Mouse (Mus musculus) embryonic facial prominence, embryonic 15.5 days (tissue): ENCODE data around the gene Ripply3. TPM values are rescaled to one million over a fixed set of nuclear protein-coding genes. Genes with fewer than 3 reads are reported as not detected.

ENCODE experiments used
- ATAC-seq: fragments of 200-750 bp; cut with Nextera tagmentation; 2 replicates; pipeline ENCODE4 v1.8.0; 2017; ENCODE audit warnings: low read depth, moderate TSS enrichment; ENCODE audit not compliant: insufficient number of reproducible peaks, low FRiP score, low TSS enrichment
- H3K27ac ChIP-seq: fragments of 300-500 bp; sonication (generic); replicated peaks from 2 replicates; pipeline ENCODE4 v1.5.1; 2015; ENCODE audit warnings: mild to moderate bottlenecking, inconsistent platforms
- H3K27me3 ChIP-seq: fragments of 300-500 bp; sonication (generic); 2 replicates; pipeline ENCODE4 v1.6.1; 2015; ENCODE audit warnings: inconsistent platforms
- H3K36me3 ChIP-seq: fragments of 300-500 bp; sonication (generic); 2 replicates; pipeline ENCODE4 v1.6.1; 2015; ENCODE audit warnings: mild to moderate bottlenecking, inconsistent platforms
- H3K4me1 ChIP-seq: fragments of 300-500 bp; sonication (generic); 2 replicates; pipeline ENCODE4 v1.6.1; 2015; ENCODE audit warnings: inconsistent platforms
- H3K4me2 ChIP-seq: fragments of 300-500 bp; sonication (generic); replicated peaks from 2 replicates; pipeline ENCODE4 v1.6.1; 2015; ENCODE audit warnings: mild to moderate bottlenecking, inconsistent platforms
- H3K4me3 ChIP-seq: fragments of 300-500 bp; sonication (generic); replicated peaks from 2 replicates; pipeline ENCODE4 v1.5.1; 2015; ENCODE audit warnings: mild to moderate bottlenecking, inconsistent platforms
- H3K9ac ChIP-seq: fragments of 300-500 bp; sonication (generic); 2 replicates; pipeline ENCODE4 v1.6.1; 2015; ENCODE audit warnings: inconsistent platforms
- H3K9me3 ChIP-seq: fragments of 300-500 bp; sonication (generic); replicated peaks from 2 replicates; pipeline ENCODE4 v1.6.1; 2016; ENCODE audit warnings: inconsistent platforms
- WGBS: fragments of 180-500 bp; shearing (Covaris S2); methylation state at CpG from one replicate; pipeline ENCODE4 v1.1.7; 2015; 5-methylcytosine and 5-hydroxymethylcytosine counted together
- polyA plus RNA-seq: library from polyadenylated mRNA; unstranded; fragments of >200 nt; fragmentation: Nextera tagmentation; extraction: Ambion mirVana; gene quantifications from 2 replicates; pipeline ENCODE4 v1.2.1, GENCODE M21; 2015

Gene Ripply3
- polyA plus RNA-seq, 1 experiment from 2014 or later = 4.6 TPM

GRCm38 (mm10) chr16:94345733-94346132 lies 17.5 kb downstream of the Ripply3 start:
- ATAC-seq = no peak
- WGBS = 84% methylated on average over 1 of the region's 1 CpGs

GRCm38 (mm10) chr16:94347080-94347731 lies 19.0 kb downstream of the Ripply3 start:
- H3K9me3 ChIP-seq = no peaks in the 10 kb centered on the region
- H3K27me3 ChIP-seq = no peaks in the 10 kb centered on the region
- no peak overlapping the region for H3K4me3 ChIP-seq
- no peak overlapping the region for H3K27ac ChIP-seq
- peaks cover 10% of the 10 kb centered on the region for H3K4me1 ChIP-seq
- no peak overlapping the region for H3K4me2 ChIP-seq
- no peak for ATAC-seq
- H3K9ac ChIP-seq = no peak overlapping the region
- 64% methylated on average over 7 of the region's 7 CpGs for WGBS
- H3K36me3 ChIP-seq = no peaks in the 10 kb centered on the region

More at GRCm38 (mm10) chr16:94345733-94346132, 17.5 kb downstream of the Ripply3 start:
- H3K9me3 ChIP-seq = no peaks in the 10 kb centered on the region
- H3K4me1 ChIP-seq = peaks cover 10% of the 10 kb centered on the region
- H3K27me3 ChIP-seq = no peaks in the 10 kb centered on the region
- no peak overlapping the region for H3K4me2 ChIP-seq
- no peaks in the 10 kb centered on the region for H3K36me3 ChIP-seq
- no peak overlapping the region for H3K4me3 ChIP-seq
- no peak overlapping the region for H3K27ac ChIP-seq
- H3K9ac ChIP-seq = no peak overlapping the region

- H3K27ac ChIP-seq = no peak overlapping the region
- H3K9ac ChIP-seq = no peak overlapping the region
- no peak for ATAC-seq
- H3K36me3 ChIP-seq = no peaks in the 10 kb centered on the region
- H3K9me3 ChIP-seq = no peaks in the 10 kb centered on the region
- no peak overlapping the region for H3K4me2 ChIP-seq
- no peaks in the 10 kb centered on the region for H3K27me3 ChIP-seq
- H3K4me1 ChIP-seq = peaks cover 10% of the 10 kb centered on the region
- WGBS = 58% methylated on average over 2 of the region's 2 CpGs
- H3K4me3 ChIP-seq = no peak overlapping the region
Observed at GRCm38 (mm10) chr16:94348779-94349178, 20.6 kb downstream of the Ripply3 start.

GRCm38 (mm10) chr16:94349588-94350286 lies 21.5 kb downstream of the Ripply3 start:
- Histone ChIP-seq H3K4me2 (no peak overlapping the region), H3K9ac (no peak overlapping the region), H3K27ac (peak overlapping the region; percentile 12; the same call in 1 of the 2 replicates), H3K9me3 (no peaks in the 10 kb centered on the region), H3K4me1 (peaks cover 10% of the 10 kb centered on the region), H3K27me3 (no peaks in the 10 kb centered on the region), H3K36me3 (no peaks in the 10 kb centered on the region), H3K4me3 (no peak overlapping the region)
- ATAC-seq = no peak
- WGBS = 44% methylated on average over 11 of the region's 11 CpGs

GRCm38 (mm10) chr16:94350287-94350677 lies 22.1 kb downstream of the Ripply3 start:
- ATAC-seq = no peak
- no peaks in the 10 kb centered on the region for H3K36me3 ChIP-seq
- H3K4me3 ChIP-seq = no peak overlapping the region
- WGBS = 41% methylated on average over 10 of the region's 10 CpGs
- no peaks in the 10 kb centered on the region for H3K27me3 ChIP-seq
- no peak overlapping the region for H3K4me2 ChIP-seq
- H3K9me3 ChIP-seq = no peaks in the 10 kb centered on the region
- peaks cover 10% of the 10 kb centered on the region for H3K4me1 ChIP-seq
- H3K9ac ChIP-seq = no peak overlapping the region
- peak overlapping the region; percentile 12; the same call in 1 of the 2 replicates for H3K27ac ChIP-seq

- Histone ChIP-seq H3K4me2 (no peak overlapping the region), H3K4me3 (no peak overlapping the region), H3K9me3 (no peaks in the 10 kb centered on the region), H3K36me3 (no peaks in the 10 kb centered on the region), H3K27me3 (no peaks in the 10 kb centered on the region), H3K27ac (no peak overlapping the region), H3K4me1 (peaks cover 10% of the 10 kb centered on the region), H3K9ac (no peak overlapping the region)
- WGBS = 47% methylated on average over 9 of the region's 9 CpGs
- ATAC-seq = no peak
Observed at GRCm38 (mm10) chr16:94354450-94354849, 26.2 kb downstream of the Ripply3 start.

GRCm38 (mm10) chr16:94356046-94356445 lies 27.8 kb downstream of the Ripply3 start:
- Histone ChIP-seq H3K4me2 (no peak overlapping the region), H3K9ac (no peak overlapping the region), H3K36me3 (no peaks in the 10 kb centered on the region), H3K4me1 (no peaks in the 10 kb centered on the region), H3K27me3 (no peaks in the 10 kb centered on the region), H3K4me3 (no peak overlapping the region), H3K27ac (no peak overlapping the region), H3K9me3 (no peaks in the 10 kb centered on the region)
- ATAC-seq = no peak
- WGBS = 49% methylated on average over 7 of the region's 7 CpGs

- Histone ChIP-seq H3K4me2 (no peak overlapping the region), H3K27me3 (no peaks in the 10 kb centered on the region), H3K27ac (no peak overlapping the region), H3K4me1 (no peaks in the 10 kb centered on the region), H3K9me3 (no peaks in the 10 kb centered on the region), H3K36me3 (no peaks in the 10 kb centered on the region), H3K4me3 (no peak overlapping the region), H3K9ac (no peak overlapping the region)
- WGBS = 64% methylated on average over 11 of the region's 11 CpGs
- no peak for ATAC-seq
Observed at GRCm38 (mm10) chr16:94356776-94357494, 28.7 kb downstream of the Ripply3 start.

GRCm38 (mm10) chr16:94358091-94358490 lies 29.9 kb downstream of the Ripply3 start:
- Histone ChIP-seq H3K9ac (no peak overlapping the region), H3K4me3 (no peak overlapping the region), H3K27me3 (no peaks in the 10 kb centered on the region), H3K4me1 (peaks cover 6% of the 10 kb centered on the region; the same call in 1 of the 2 replicates), H3K9me3 (no peaks in the 10 kb centered on the region), H3K36me3 (no peaks in the 10 kb centered on the region), H3K4me2 (no peak overlapping the region), H3K27ac (no peak overlapping the region)
- ATAC-seq = no peak
- WGBS = 76% methylated on average over 3 of the region's 3 CpGs

- ATAC-seq = 0 out of 2 replicates have a peak, but pooled peaks have one; percentile 20
- Histone ChIP-seq H3K9ac (no peak overlapping the region), H3K9me3 (no peaks in the 10 kb centered on the region), H3K27me3 (no peaks in the 10 kb centered on the region), H3K4me3 (no peak overlapping the region), H3K4me1 (peaks cover 6% of the 10 kb centered on the region; the same call in 1 of the 2 replicates), H3K4me2 (no peak overlapping the region), H3K27ac (0 out of 2 replicates have a peak overlapping the region, but pooled peaks have one; percentile 6), H3K36me3 (peaks cover 3% of the 10 kb centered on the region; the same call in 1 of the 2 replicates)
- WGBS = 78% methylated on average over 13 of the region's 13 CpGs
Observed at GRCm38 (mm10) chr16:94360578-94361350, 32.5 kb downstream of the Ripply3 start.
